9 mouse cellular contexts compared by ENCODE assay signal in the genomic region with DNA sequence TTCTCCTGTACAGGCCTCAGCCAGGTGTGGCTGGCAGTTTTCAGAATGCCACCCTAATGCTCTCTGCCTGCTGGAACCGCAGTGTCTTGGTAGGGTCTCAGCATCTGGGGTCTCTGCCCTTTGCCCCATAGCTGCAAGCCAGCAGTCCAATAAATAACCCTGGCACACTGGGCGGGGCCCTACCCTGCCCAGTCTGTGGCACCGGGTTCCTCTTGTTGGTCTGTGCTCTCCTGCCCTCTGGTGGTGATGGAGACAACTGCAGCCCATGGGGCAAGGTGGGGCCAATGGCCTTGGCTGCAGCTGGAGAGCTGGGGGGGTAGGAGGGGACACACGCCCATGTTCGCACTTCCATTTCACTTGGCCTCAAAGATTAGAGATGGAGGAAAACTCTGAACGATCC.
DNase-seq lines count a peak whose midpoint lies in the region; ATAC-seq lines count a peak whose summit lies in the region.
"Had no signal": no experiment of that assay in that cellular context is flagged by ENCODE, and none has a peak within 500 bp of the region (broad histone marks: within the 10 kb centered on the region; RNA-seq: fewer than 3 reads in every experiment).

No protein-coding gene starts in this region.

- peak; percentile 78 for DNase-seq in MN1 (ENCODE audit: low spot score)
- DNase-seq in cerebellum, adult 11 months, result peak; percentile 88
- DNase-seq in layer of hippocampus, postnatal 10 days (ENCODE audit: low spot score in 2 of 2), result peak; percentile 89 to 91
- DNase-seq in lung, postnatal 25 days (ENCODE audit: low spot score), result peak; percentile 80
- DNase-seq in retina, postnatal 1 day, result peak; percentile 87
- peak; percentile 73 for DNase-seq in thymus, postnatal 25 days

- H3K4me2 ChIP-seq in forebrain, embryonic 15.5 days (replicated peaks), result no peak overlapping the region
- H3K4me2 ChIP-seq in hindbrain, embryonic 12.5 days (replicated peaks), result no peak overlapping the region
- H3K4me2 ChIP-seq: liver, embryonic 15.5 days had no signal

- H3K27me3 ChIP-seq in forebrain, embryonic 15.5 days, result no peaks in the 10 kb centered on the region
- no peaks in the 10 kb centered on the region for H3K27me3 ChIP-seq in hindbrain, embryonic 12.5 days
- H3K27me3 ChIP-seq: liver, embryonic 15.5 days had no signal

- H3K4me3 ChIP-seq in forebrain, embryonic 15.5 days, result no peak overlapping the region
- H3K4me3 ChIP-seq in hindbrain, embryonic 12.5 days, result no peak overlapping the region
- H3K4me3 ChIP-seq: liver, embryonic 15.5 days had no signal

- peak overlapping the region; percentile 42 for H3K27ac ChIP-seq in forebrain, embryonic 15.5 days (replicated peaks)
- H3K27ac ChIP-seq in hindbrain, embryonic 12.5 days, result 0 out of 2 replicates have a peak overlapping the region, but pooled peaks have one; percentile 3
- H3K27ac ChIP-seq: liver, embryonic 15.5 days had no signal

- H3K9ac ChIP-seq in forebrain, embryonic 15.5 days (replicated peaks), result no peak overlapping the region
- H3K9ac ChIP-seq in hindbrain, embryonic 12.5 days, result no peak overlapping the region
- H3K9ac ChIP-seq: liver, embryonic 15.5 days had no signal

- ATAC-seq in forebrain, embryonic 15.5 days (replicated peaks), result peak; percentile 78
- peak; percentile 67 for ATAC-seq in hindbrain, embryonic 12.5 days (ENCODE audit: low FRiP score)

- H3K36me3 ChIP-seq in forebrain, embryonic 15.5 days, result peaks cover 3% of the 10 kb centered on the region; the same call in 1 of the 2 replicates
- peaks cover 3% of the 10 kb centered on the region; the same call in 1 of the 2 replicates for H3K36me3 ChIP-seq in hindbrain, embryonic 12.5 days
- H3K36me3 ChIP-seq: liver, embryonic 15.5 days had no signal

- H3K9me3 ChIP-seq in forebrain, embryonic 15.5 days, result no peaks in the 10 kb centered on the region
- H3K9me3 ChIP-seq in hindbrain, embryonic 12.5 days (replicated peaks), result no peaks in the 10 kb centered on the region
- H3K9me3 ChIP-seq: liver, embryonic 15.5 days had no signal

- peaks cover 36% of the 10 kb centered on the region for H3K4me1 ChIP-seq in forebrain, embryonic 15.5 days
- H3K4me1 ChIP-seq in hindbrain, embryonic 12.5 days, result 0 out of 2 replicates have a peak, but pooled peaks cover 11% of the 10 kb centered on the region
- H3K4me1 ChIP-seq: liver, embryonic 15.5 days had no signal

- WGBS in forebrain, embryonic 15.5 days, result 14% methylated on average over 6 of the region's 6 CpGs
- 30% methylated on average over 6 of the region's 6 CpGs for WGBS in hindbrain, embryonic 12.5 days
